Mouse (Mus musculus): ENCODE results near the gene B230219D22Rik.
"Not testable (repeated sequence)": the region's sequence is repeated elsewhere in the genome, so short reads cannot be mapped to it uniquely, and the experiment has no call there.

B230219D22Rik gene

GRCm38 (mm10) chr13:55692535-55693242, at the start of gene B230219D22Rik:
Gene B230219D22Rik (plus strand): TSS chr13:55693124.
- peak; percentile 98 for DNase-seq (ENCODE audit: low read depth, low spot score)

GRCm38 (mm10) chr13:55644525-55644924, 48.4 kb upstream of the B230219D22Rik start:
- peak; percentile 82 for DNase-seq (ENCODE audit: low read depth, low spot score)

GRCm38 (mm10) chr13:55650098-55650497, 42.8 kb upstream of the B230219D22Rik start:
- peak; percentile 41 for DNase-seq (ENCODE audit: low read depth, low spot score)

GRCm38 (mm10) chr13:55650980-55651379, 41.9 kb upstream of the B230219D22Rik start:
- DNase-seq (ENCODE audit: low read depth, low spot score), result no peak

GRCm38 (mm10) chr13:55668550-55668949, 24.4 kb upstream of the B230219D22Rik start:
- DNase-seq (ENCODE audit: low read depth, low spot score), result peak; percentile 70

DNA sequence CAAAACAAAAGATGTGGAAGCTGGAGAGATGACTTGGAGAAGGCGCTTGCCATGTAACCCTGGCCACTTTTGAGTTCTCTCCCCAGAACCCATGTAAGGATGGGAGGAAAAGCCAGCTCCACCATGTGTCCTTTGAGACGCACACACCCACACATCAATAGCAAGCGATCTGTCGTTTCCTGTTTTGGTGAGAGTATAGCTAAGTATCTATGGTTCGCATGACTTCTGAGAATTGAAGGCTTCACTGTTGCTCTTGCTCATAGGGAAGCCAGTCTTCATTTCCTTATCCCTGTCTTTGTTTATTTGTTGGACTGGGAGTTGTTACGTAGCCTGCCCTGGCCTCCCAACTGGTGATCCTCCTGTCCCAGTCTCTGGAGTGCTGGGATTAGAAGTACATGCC, 20.2 kb upstream of the B230219D22Rik start:
- no peak for DNase-seq (ENCODE audit: low read depth, low spot score)

GRCm38 (mm10) chr13:55677364-55677763, 15.6 kb upstream of the B230219D22Rik start:
- DNase-seq (ENCODE audit: low read depth, low spot score), result no peak

DNA sequence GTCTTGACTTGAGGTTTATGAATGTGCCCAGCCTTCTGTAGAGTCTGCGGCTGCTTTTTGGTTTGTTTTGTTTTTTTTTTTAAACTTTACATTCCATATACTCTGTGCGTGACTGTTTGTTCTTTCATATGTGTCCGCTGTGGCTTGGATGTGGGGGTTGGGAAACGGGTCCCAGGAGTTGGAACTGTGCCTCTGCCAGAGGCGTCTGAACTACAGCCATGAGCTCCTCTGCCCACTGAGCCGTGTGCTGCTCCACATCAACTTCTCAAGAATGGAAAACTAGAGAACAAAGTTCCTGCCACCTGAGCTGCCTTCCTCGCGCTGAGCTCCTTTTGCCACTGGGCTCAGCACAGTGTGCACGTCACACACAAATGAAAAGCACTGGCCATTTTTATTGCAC, 10.7 kb upstream of the B230219D22Rik start:
- no peak for DNase-seq (ENCODE audit: low read depth, low spot score)

GRCm38 (mm10) chr13:55683581-55683980, 9.3 kb upstream of the B230219D22Rik start:
- DNase-seq (ENCODE audit: low read depth, low spot score), result no peak

- no peak for DNase-seq (ENCODE audit: low read depth, low spot score)
These were observed 6.8 kb upstream of the B230219D22Rik start for GRCm38 (mm10) chr13:55686107-55686633.

- peak; percentile 63 for DNase-seq (ENCODE audit: low read depth, low spot score)
These were observed 4.9 kb upstream of the B230219D22Rik start for GRCm38 (mm10) chr13:55687927-55688602.

DNA sequence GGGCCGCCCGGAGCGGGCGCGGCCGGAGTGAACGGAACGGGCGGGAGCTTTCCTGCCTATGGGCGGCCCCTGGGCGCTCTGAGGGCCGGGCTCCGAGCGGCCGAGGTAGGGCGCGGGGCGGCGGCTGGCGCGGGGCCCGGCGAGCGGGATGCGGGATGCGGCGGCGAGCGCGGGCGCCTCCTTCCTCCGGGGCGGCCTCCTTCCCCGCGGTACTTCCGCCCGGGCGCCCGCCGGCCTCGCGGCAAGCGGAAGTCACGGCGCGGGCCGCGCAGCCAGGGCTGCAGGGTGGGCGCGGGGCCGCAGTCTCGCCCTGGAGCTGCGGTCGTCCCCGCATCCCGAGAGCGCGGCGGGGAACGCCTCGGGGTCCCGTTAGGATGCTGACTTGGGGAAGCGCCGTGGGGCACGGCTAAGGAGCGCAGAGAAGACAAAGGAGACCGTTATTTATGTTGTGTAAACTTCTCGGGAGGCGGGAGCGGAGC, 358 bp downstream of the B230219D22Rik start:
- peak; percentile 58 for DNase-seq (ENCODE audit: low read depth, low spot score)

- DNase-seq (ENCODE audit: low read depth, low spot score), result no peak
These were observed 1.2 kb downstream of the B230219D22Rik start for GRCm38 (mm10) chr13:55694110-55694509.

- DNase-seq (ENCODE audit: low read depth, low spot score), result not testable (repeated sequence)
These were observed 3.1 kb downstream of the B230219D22Rik start for GRCm38 (mm10) chr13:55695989-55696388.

GRCm38 (mm10) chr13:55704301-55704700, 11.4 kb downstream of the B230219D22Rik start:
- DNase-seq (ENCODE audit: low read depth, low spot score), result peak; percentile 49

DNA sequence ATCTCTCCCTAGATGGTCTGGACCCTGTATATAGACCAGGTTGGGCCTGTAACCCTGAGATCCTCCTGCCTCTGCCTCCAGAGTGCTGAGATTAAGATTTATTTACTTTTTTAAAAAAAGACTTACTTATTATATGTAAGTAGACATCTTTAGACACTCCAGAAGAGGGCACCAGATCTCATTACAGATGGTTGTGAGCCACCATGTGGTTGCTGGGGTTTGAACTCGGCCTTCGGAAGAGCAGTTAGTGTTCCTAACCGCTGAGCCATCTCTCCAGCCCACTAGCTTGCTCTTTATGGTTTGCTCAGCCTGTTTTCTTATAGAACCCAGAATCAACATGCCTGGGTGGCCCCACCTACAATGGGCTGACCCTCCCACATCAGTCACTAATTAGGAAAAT, 19.9 kb downstream of the B230219D22Rik start:
- peak; percentile 47 for DNase-seq (ENCODE audit: low read depth, low spot score)

GRCm38 (mm10) chr13:55714501-55715166, 21.7 kb downstream of the B230219D22Rik start, which contains the start of gene Txndc15:
Gene Txndc15 (plus strand): TSS chr13:55714650.
- DNase-seq (ENCODE audit: low read depth, low spot score), result peak; percentile 91

GRCm38 (mm10) chr13:55715167-55715512, 22.2 kb downstream of the B230219D22Rik start:
- no peak for DNase-seq (ENCODE audit: low read depth, low spot score)

DNA sequence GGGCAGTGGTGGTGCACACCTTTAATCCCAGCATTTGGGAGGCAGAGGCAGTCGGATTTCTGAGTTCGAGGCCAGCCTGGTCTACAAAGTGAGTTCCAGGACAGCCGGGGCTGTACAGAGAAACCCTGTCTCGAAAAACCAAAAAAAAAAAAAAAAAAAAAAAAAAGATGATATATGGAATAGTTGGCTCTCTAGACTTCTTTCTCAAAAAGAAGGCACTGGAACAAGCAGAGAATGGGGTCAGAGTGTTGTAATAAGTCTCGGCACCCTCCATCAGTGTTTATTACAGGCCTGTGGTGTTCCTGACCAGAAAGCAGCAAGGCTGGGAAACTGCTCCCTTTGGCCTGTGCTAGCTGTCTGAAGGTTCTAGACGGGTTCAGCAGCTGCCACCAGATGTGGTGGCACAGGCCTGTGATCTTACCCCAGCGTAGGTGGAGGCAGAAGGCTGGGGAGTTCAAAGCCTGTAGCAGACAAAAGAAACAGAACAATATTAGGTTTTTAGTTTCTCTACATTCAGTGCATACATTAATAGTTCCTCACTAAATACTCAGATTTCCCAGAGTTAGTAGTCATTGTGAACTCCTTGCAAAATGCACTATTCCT, 23.1 kb downstream of the B230219D22Rik start:
- no peak for DNase-seq (ENCODE audit: low read depth, low spot score)

- no peak for DNase-seq (ENCODE audit: low read depth, low spot score)
These were observed 28.6 kb downstream of the B230219D22Rik start for GRCm38 (mm10) chr13:55721516-55721915.

- DNase-seq (ENCODE audit: low read depth, low spot score), result no peak
These were observed 29.1 kb downstream of the B230219D22Rik start for GRCm38 (mm10) chr13:55721995-55722394.

Measured in ZHBTc4 (cell line).